24 mouse cellular contexts compared by ENCODE assay signal in genomic region chr10:43537652-43538051, GRCm38 (mm10). TPM values are rescaled to one million over a fixed set of nuclear protein-coding genes. Genes with fewer than 3 reads are reported as not detected.
DNase-seq lines count a peak whose midpoint lies in the region; ATAC-seq lines count a peak whose summit lies in the region.
"Had no signal": no experiment of that assay in that cellular context is flagged by ENCODE, and none has a peak within 500 bp of the region (broad histone marks: within the 10 kb centered on the region; RNA-seq: fewer than 3 reads in every experiment).

No protein-coding gene starts in this region.

- no peak overlapping the region for H3K4me3 ChIP-seq in heart, embryonic 10.5 days
- H3K4me3 ChIP-seq in neural tube, embryonic 15.5 days (replicated peaks): no peak overlapping the region
- no peak overlapping the region for H3K4me3 ChIP-seq in hindbrain, embryonic 14.5 days (replicated peaks; ENCODE audit: low read length)
- H3K4me3 ChIP-seq: forebrain, embryonic 10.5 days; heart, embryonic 15.5 days; left cerebral cortex, adult 2 months; limb, embryonic 10.5 days; liver, embryonic 15.5 days had no signal

- H3K4me2 ChIP-seq in neural tube, embryonic 15.5 days: no peak overlapping the region
- H3K4me2 ChIP-seq in hindbrain, embryonic 14.5 days (replicated peaks): no peak overlapping the region
- H3K4me2 ChIP-seq: heart, embryonic 15.5 days; liver, embryonic 15.5 days; midbrain, embryonic 11.5 days had no signal

- H3K36me3 ChIP-seq in heart, embryonic 10.5 days: peaks cover 26% of the 10 kb centered on the region
- peaks cover 14% of the 10 kb centered on the region for H3K36me3 ChIP-seq in neural tube, embryonic 15.5 days
- peaks cover 19% of the 10 kb centered on the region for H3K36me3 ChIP-seq in hindbrain, embryonic 14.5 days (replicated peaks; ENCODE audit: control insufficient read depth, insufficient read depth)

- H3K27ac ChIP-seq in heart, embryonic 10.5 days: peak overlapping the region; percentile 36; the same call in 1 of the 2 replicates
- H3K27ac ChIP-seq in neural tube, embryonic 15.5 days (replicated peaks): no peak overlapping the region
- no peak overlapping the region for H3K27ac ChIP-seq in hindbrain, embryonic 14.5 days
- H3K27ac ChIP-seq: forebrain, embryonic 10.5 days; heart, embryonic 15.5 days; left cerebral cortex, adult 2 months; limb, embryonic 10.5 days; liver, embryonic 15.5 days had no signal

- WGBS in heart, embryonic 10.5 days: 84% methylated on average over 7 of the region's 7 CpGs
- 96% methylated on average over 7 of the region's 7 CpGs for WGBS in neural tube, embryonic 15.5 days
- 97% methylated on average over 7 of the region's 7 CpGs for WGBS in hindbrain, embryonic 14.5 days

- H3K27me3 ChIP-seq in heart, embryonic 10.5 days (ENCODE audit: insufficient read depth, poor library complexity, severe bottlenecking): no peaks in the 10 kb centered on the region
- no peaks in the 10 kb centered on the region for H3K27me3 ChIP-seq in neural tube, embryonic 15.5 days (replicated peaks)
- H3K27me3 ChIP-seq in hindbrain, embryonic 14.5 days (ENCODE audit: control insufficient read depth, insufficient read depth, low read length): no peaks in the 10 kb centered on the region
- H3K27me3 ChIP-seq: heart, embryonic 15.5 days; liver, embryonic 15.5 days had no signal

- no peak for DNase-seq in heart, embryonic 10.5 days (ENCODE audit: low spot score)
- DNase-seq in heart, adult 11 months: no peak
- peak; percentile 57 for DNase-seq in kidney, adult 18-20 months
- no peak for DNase-seq in kidney, postnatal 4 days
- DNase-seq in NIH3T3 (ENCODE audit: low read depth): peak; percentile 22
- DNase-seq in kidney, postnatal 14 days: peak; percentile 58
- DNase-seq in hindbrain, embryonic 14.5 days (ENCODE audit: low spot score): no peak
- DNase-seq: adrenal gland, postnatal 36 days; cerebellum, adult 18-20 months; cerebellum, postnatal 25 days; embryo, embryonic 11 days; forebrain, postnatal 0 days; gastrocnemius, postnatal 36 days; layer of hippocampus, adult 9-11 months; thymus, postnatal 14 days had no signal

- ATAC-seq in neural tube, embryonic 15.5 days (ENCODE audit: low FRiP score): no peak
- ATAC-seq in hindbrain, embryonic 14.5 days (ENCODE audit: low FRiP score): no peak
- ATAC-seq: CD4-positive, CD25-positive, alpha-beta regulatory T cell, adult 4 months; forebrain, postnatal 0 days; lung, postnatal 0 days had no signal

- H3K9me3 ChIP-seq in heart, embryonic 10.5 days: no peaks in the 10 kb centered on the region
- no peaks in the 10 kb centered on the region for H3K9me3 ChIP-seq in neural tube, embryonic 15.5 days (replicated peaks)
- no peaks in the 10 kb centered on the region for H3K9me3 ChIP-seq in hindbrain, embryonic 14.5 days (ENCODE audit: control insufficient read depth, low read length)
- H3K9me3 ChIP-seq: forebrain, embryonic 10.5 days; heart, embryonic 15.5 days; limb, embryonic 10.5 days; liver, embryonic 15.5 days had no signal

- no peak overlapping the region for H3K9ac ChIP-seq in neural tube, embryonic 15.5 days (replicated peaks)
- H3K9ac ChIP-seq in hindbrain, embryonic 14.5 days: no peak overlapping the region
- H3K9ac ChIP-seq: forebrain, postnatal 0 days; heart, embryonic 15.5 days; liver, embryonic 15.5 days had no signal

- peaks cover 24% of the 10 kb centered on the region for H3K4me1 ChIP-seq in heart, embryonic 10.5 days
- peaks cover 23% of the 10 kb centered on the region for H3K4me1 ChIP-seq in neural tube, embryonic 15.5 days
- peaks cover 13% of the 10 kb centered on the region for H3K4me1 ChIP-seq in hindbrain, embryonic 14.5 days (replicated peaks; ENCODE audit: control insufficient read depth, insufficient read depth, low read length)

RNA-seq across cellular contexts. Expression of gene 1700021F05Rik, which starts 3.1 kb away (rescaled TPM):
- 90.1 and 96.5 TPM in 2 replicates for polyA plus RNA-seq in heart, embryonic 10.5 days (2016; fragmentation: Nextera tagmentation; extraction: Ambion mirVana)
- polyA plus RNA-seq in neural tube, embryonic 15.5 days (2015; fragmentation: Nextera tagmentation; extraction: Ambion mirVana): 69.5 and 72.1 TPM in 2 replicates
- polyA plus RNA-seq in hindbrain, embryonic 14.5 days (2014; fragmentation: Nextera tagmentation; extraction: Ambion mirVana): 66.1 and 66.7 TPM in 2 replicates

RNA-seq across cellular contexts. Expression of gene Gm9803, which starts 13.8 kb away (rescaled TPM):
- 15.2 and 15.9 TPM in 2 replicates for polyA plus RNA-seq in heart, embryonic 10.5 days (2016; fragmentation: Nextera tagmentation; extraction: Ambion mirVana)
- polyA plus RNA-seq in neural tube, embryonic 15.5 days (2015; fragmentation: Nextera tagmentation; extraction: Ambion mirVana): 17.6 and 25.6 TPM in 2 replicates
- 14.5 and 25.4 TPM in 2 replicates for polyA plus RNA-seq in hindbrain, embryonic 14.5 days (2014; fragmentation: Nextera tagmentation; extraction: Ambion mirVana)

RNA-seq across cellular contexts. Expression of gene Cd24a, which starts 40.4 kb away (rescaled TPM):
- 108 and 192 TPM in 2 replicates for polyA plus RNA-seq in heart, embryonic 10.5 days (2016; fragmentation: Nextera tagmentation; extraction: Ambion mirVana)
- 638 and 740 TPM in 2 replicates for polyA plus RNA-seq in neural tube, embryonic 15.5 days (2015; fragmentation: Nextera tagmentation; extraction: Ambion mirVana)
- 938 and 954 TPM in 2 replicates for polyA plus RNA-seq in hindbrain, embryonic 14.5 days (2014; fragmentation: Nextera tagmentation; extraction: Ambion mirVana)

RNA-seq across cellular contexts. Expression of gene Bend3, which starts 59.0 kb away (rescaled TPM):
- polyA plus RNA-seq in heart, embryonic 10.5 days (2016; fragmentation: Nextera tagmentation; extraction: Ambion mirVana): 5.4 and 5.8 TPM in 2 replicates
- 2.5 and 2.9 TPM in 2 replicates for polyA plus RNA-seq in neural tube, embryonic 15.5 days (2015; fragmentation: Nextera tagmentation; extraction: Ambion mirVana)
- 3.1 and 4.8 TPM in 2 replicates for polyA plus RNA-seq in hindbrain, embryonic 14.5 days (2014; fragmentation: Nextera tagmentation; extraction: Ambion mirVana)

Comparison
In these comparisons a context has a peak if more than half of its experiments do, and no peak if none do; other contexts are left out.
1. DNase-seq: peak in kidney, adult 18-20 months (single experiment), NIH3T3 (single experiment) and kidney, postnatal 14 days (single experiment); none in heart, embryonic 10.5 days (single experiment), heart, adult 11 months (single experiment), kidney, postnatal 4 days (0 of 2) and hindbrain, embryonic 14.5 days (single experiment).